Mouse (Mus musculus) layer of hippocampus, adult 18-20 months (tissue): ENCODE results near the gene Iqgap2. TPM values are rescaled to one million over a fixed set of nuclear protein-coding genes. Genes with fewer than 3 reads are reported as not detected.

ENCODE experiments used
- DNase-seq, 2 experiments: peaks; one replicate each; pipeline ENCODE4 v3.0.0; 2022; ENCODE audit warnings: low spot score in 2 of 2
- total RNA-seq, 2 experiments: library from RNA; stranded (reverse); gene quantifications; 2 replicates each; pipeline ENCODE4 v1.2.3; 2021

Gene Iqgap2
- total RNA-seq, 2 experiments from 2014 or later = 86.1 to 90.8 TPM

DNA sequence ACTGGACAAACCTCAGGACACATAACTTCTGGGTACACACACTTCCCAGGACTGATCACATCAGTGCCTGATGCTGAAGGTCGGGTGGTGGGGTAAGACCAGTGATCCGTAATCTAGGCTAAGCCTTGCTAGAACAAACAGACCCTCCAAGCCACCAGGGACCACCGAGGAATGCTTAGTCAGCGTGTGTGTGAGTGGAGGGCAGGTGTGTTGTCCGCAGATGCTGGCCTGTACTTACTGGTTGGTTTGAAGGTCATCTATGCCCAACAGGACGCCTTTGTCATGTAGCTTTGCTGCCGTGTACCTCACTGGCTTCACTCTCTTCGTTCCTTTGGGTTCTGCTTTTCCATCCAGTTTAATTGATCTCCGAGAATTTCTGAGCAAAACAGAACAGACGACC is 262.0 kb downstream of the Iqgap2 start:
- no peak for DNase-seq

DNA sequence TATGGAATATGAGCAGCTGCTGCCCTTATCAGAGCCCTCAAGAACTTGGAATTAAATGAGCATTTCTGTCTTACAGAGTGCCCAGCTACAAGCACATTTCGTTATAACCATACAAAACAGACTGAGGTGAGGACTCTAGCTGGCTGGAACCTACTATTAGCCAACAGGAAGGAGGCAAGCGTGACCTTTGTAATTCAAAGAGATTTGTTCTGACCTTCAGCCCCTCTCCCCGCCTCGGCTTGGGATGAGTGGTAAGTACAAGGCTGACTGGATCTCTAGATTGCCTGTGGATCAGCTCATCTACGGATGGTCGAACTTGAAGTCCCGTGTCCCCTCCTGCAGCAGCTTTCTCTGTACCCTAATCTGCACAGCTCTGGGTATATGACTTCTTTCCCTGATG is 265.0 kb downstream of the Iqgap2 start:
- no peak for DNase-seq

DNA sequence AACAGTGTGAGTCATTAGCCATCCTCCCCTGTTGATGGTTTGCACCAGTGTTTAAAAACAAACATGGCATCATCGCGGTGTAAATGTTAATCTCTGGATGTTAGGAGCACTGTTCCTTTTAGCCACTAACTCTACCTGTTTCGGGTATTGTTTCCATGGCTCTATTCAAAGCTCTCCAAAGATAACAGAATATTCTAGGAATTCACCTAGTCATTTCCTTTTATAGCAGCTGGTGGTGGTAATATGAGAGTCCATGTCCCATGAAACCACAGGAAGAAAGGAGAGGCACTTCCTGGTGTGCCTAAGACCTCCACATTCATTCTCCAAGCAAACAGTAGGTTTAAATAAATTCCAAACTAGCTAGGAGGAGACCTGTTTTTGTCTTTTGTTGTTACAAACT is 268.7 kb downstream of the Iqgap2 start:
- DNase-seq = no peak

DNA sequence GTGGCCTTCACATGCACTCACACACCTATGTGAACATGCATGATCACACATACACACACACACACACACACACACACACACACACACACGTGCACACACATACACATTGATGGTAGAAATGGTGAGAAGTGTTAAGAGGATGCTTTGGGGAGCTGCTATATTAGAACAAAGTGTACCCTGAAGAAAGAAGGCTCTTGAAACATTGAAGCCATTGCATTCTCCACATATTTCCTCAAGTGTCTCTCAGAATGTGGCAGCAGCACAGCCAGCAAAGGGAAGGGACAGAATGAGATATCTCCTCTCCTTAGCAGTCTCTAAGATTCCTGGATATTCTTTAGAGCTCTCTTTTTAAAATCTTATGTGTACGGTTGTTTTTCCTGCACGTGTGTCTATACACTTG is 270.2 kb downstream of the Iqgap2 start:
- no peak for DNase-seq

DNA sequence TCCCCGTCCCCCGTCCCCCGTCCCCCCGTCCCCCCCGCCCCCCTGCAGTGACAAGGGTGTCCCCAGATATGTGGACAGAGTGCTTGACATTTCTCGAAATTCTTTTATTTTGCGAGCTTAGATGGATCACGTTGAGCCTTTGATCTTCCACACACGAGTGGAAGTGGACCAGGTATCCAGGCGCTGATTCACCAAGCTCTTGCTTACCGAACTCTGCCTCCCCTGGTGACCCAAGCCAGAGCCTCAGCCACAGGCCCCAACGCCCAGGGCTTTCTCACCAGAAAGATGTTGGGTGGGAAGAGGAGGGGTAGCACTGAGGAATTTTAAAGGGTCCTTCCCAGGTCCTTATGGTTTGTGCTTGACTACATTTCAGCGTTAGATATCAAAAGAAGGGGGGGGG is 272.9 kb downstream of the Iqgap2 start:
- no peak for DNase-seq

DNA sequence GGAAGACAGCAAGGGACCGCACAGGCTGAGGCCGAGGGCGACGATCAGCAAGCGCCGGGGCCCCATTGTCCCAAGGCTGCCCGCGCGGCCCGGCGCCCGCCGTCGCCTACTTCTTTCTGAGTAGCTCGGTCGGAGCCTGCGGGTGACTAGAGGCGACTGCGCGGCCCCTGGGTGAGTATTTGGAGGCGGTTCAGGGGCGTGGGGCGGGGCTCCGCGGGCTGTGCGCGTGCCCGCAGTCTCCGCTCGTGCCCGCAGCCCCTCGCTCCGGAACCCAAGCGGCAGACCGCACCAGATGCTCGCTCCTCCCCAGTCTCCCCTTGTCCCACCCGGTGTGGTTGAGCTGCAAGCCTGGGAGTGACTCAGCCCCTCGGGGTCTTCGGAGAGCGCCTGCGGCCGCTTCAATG is 273.4 kb downstream of the Iqgap2 start, which contains the start of gene F2r:
F2r (minus strand) TSS at position 179 of the 404 bp plus-strand sequence.
- peak; percentile 19 to 40 for DNase-seq

DNA sequence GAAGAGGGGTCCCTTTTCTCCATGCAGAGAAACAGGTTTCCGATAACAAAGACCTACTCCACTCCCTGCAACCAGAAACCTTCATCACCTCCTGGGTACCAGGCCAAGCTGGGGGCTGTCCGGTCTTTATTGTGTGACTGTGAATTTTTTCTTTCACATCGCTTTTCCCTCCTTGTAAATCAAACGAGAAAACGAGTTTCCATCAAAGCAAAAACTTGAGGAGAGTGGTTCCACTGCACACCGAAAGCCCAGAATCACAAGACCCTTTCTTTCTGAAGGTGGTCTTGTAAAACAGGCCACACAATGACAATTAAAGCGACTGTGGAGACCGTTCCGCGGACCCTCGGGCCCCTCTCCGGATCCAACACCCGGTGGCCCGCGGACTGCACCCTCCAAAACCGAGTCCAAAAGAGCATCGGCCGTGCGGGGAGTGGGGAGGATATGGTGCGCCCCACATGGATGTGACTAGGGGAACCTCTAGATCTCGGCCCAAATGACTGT is 274.0 kb downstream of the Iqgap2 start:
- no peak for DNase-seq

DNA sequence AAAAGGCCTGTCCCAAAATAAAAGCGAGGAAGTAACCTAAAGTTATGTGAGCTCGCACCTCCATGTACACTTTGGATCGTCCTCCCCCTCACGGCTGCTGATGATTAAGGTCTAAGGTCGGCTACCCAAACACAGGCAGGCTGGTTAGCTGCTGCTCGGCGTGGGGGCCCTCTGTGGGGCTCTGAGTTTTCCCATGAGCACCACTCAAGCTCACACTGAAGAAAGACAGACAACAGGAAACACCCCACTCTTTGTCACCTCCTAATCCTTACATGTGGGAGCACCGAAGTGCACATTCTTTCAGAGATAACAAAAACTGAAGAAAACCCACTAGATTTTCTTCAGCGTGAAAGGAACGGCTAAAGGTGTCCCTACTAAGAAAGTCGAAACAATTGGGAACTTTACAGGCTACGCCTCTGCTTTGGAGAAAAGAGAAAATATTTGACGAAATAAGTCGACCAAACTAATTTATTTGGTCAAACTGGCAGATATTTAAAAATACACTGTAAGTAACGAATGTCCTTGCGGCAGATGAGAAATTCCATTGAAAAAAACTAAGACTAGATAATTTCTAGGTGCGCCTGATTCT is 274.5 kb downstream of the Iqgap2 start:
- no peak for DNase-seq

DNA sequence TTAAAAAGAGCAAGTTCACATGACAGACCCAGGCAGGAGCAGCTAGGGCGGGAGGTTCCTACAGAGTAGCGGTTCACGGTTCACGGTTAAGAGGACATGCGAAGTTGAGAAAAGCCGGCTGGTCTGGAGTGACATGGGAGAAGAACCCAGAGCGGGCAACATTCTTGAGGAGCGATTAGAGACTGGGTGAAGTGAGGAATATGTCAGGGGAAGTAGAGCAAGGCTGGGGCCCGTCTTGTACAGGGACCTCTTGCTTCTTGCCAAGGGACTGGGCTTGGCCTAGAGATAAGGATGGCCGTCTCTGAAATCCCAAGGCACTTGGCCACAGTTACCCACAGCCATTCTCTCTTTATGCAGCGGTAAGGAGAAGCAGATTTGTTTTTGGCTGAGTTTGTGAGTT is 275.2 kb downstream of the Iqgap2 start:
- no peak for DNase-seq

DNA sequence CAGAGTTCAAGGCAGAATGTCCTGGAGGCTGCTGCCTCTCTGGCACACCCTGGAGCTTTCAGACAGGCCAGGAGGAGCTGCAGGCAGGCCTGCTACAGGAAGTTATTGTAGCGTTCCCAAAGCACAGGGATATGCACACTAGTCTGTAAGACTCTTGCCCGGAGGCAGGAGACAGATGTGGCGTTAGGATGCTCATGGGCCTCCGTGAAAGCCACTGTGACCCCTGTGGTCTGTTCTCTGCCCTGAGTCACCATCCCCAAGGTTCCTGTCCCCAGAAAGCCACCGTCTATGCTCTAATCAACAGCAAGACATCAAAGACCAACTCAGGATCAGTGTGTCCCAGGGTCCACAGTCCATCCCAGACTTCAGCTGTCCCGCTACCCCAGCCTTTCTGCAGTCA is 277.0 kb downstream of the Iqgap2 start:
- no peak for DNase-seq

DNA sequence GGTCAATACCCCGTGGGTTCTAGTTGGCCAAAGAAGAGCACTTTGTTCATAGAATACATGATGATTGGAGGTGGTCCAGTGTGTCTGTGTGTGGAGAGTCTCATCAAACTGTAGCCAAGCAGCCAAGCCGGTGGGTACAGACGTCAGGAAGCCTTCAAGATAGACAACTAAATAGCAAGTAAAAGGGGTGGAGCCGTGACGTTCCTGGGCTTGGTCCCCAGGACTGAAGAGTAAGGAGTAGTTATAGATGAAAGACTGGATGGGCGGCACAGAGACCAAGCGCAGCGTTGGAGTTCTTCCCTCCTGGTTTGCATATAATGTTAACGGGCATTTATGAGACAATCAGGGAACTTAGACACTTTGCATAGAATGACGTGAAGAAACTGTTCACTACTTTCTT is 279.5 kb downstream of the Iqgap2 start:
- DNase-seq = no peak

DNA sequence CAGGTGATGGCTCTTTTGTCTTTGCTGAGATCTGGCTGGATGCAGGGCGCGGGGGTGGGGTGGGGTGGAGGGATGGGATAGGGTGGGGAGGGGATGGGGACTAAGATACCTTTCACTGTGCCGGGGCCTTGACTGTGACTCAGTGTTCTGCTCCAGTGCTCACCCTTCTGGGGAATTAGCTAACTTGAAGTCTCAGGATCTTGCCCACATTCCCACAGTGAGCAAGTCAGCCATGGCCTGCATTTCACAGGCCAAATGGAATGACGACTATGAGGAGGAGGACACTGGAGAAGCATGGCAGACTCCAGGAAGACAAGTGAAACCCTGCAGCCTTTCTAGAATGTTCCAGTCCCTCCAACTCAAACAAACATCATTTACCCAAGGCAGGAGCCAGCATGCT is 280.0 kb downstream of the Iqgap2 start:
- no peak for DNase-seq

DNA sequence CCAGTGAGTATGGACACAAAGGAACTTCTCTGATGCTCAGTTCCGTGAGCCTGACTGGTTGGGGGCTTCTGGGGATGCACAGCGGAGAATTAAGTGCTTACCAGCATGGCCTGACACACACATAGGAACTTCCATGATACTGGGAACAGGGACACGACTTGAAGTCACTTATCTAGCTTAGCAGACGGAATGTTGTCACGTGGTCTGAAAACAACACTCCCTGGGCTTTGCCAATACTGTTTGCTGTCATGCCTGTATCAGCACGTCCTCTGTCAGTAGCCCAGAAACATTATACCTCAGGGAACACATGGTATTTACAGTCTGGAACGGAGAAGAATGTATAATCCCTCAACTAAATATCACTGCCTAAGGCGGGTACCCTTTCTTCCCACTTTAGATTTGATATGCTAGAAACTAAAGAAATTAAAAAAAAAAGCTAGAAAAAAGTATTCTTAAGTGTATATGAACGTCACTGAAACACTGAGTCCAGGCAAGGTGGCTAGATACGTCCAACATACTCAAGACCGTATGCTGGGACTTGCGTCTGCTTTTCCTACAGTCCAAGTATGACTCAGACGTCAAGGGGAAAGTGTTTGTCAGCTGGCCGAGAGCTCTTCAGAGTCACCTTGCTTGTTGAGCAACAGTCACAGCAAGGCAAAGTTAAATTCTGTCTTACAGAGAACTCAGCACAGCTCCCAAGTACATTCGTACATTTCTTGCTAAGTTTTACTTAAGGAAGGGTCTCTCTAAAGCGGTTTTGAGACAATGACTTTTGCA is 280.7 kb downstream of the Iqgap2 start:
- DNase-seq = no peak

DNA sequence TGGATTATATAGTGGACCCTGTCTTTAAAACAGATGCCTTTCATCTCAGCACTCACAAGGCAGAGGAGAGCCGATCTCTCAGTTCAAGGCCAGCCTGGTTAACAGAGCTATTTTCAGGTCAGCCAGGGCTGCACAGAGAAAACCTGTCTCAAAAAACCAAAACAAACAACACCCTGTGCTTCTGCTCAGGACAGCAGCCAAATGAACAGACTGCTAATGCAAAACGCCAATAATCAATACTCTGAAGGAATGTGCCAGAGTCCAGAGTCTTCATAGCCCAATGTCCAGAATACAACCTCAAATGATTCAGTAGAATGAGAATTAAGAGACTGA is 282.7 kb downstream of the Iqgap2 start:
- DNase-seq = no peak

DNA sequence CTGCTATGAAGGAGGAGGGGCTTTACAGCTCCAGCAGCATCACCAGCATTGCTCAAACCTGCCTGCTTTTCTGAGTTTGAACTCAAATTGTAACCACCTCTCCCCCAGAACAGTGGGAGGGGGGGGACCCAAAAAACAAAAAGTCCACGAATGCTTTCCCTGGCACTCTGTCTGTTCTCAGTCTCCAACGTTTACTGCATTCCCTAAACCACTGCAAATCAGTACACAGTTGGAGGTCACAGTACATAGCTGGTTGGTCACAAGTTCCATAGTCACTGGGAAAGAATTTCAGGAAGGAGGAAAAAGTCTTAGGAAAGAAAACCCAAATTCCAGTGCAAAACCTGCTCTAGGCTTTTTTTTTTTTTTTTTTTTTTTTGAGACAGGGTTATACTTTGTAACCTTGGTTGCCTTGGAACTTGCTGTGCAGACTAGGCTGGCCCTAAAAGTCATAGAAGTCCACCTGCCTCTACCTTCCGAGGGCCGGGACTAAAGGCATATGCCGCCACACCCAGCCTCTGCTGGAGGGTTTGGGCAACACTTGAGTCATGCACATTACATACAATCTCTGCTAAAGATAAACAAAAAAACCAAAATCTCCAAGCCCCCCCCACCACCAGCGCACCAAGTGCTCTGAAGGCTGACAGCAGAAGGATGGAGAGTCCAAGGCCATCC is 283.2 kb downstream of the Iqgap2 start:
- no peak for DNase-seq

DNA sequence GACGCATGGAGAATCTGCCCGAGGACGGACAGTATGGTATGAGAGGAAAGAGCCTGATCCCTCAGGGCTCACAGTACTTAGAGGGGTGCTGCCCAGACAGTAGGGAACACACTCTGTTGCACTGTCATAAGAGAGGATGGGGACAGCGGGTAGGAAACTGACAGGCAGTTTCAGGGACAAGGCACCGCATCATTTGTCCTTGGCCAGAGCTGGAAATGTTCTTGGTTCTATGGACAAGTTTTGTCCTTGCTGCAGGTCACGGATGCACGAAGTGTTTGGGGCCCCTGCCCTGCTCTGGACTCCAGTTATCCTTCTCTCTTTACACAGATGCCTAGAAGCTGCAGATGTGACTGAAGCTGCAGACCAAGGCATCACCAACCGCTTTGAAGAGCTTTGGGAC is 284.7 kb downstream of the Iqgap2 start:
- no peak for DNase-seq

DNA sequence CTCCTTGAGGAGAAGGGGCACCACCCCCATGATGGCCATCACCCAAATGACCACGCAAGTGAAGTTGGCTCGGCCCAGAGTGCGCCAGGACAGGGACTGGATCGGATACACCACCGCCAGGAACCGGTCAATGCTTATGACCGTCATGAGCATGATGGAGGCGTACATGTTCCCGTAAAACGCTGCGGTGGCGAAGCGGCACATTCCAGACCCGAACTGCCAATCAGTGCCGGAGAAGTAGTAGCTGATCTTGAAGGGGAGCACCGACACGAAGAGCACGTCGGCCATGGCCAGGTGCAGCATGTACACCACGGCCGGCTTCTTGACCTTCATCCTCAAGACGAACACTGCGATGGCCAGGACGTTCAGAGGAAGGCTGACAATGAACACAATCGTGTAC is 287.4 kb downstream of the Iqgap2 start:
- DNase-seq = no peak

DNA sequence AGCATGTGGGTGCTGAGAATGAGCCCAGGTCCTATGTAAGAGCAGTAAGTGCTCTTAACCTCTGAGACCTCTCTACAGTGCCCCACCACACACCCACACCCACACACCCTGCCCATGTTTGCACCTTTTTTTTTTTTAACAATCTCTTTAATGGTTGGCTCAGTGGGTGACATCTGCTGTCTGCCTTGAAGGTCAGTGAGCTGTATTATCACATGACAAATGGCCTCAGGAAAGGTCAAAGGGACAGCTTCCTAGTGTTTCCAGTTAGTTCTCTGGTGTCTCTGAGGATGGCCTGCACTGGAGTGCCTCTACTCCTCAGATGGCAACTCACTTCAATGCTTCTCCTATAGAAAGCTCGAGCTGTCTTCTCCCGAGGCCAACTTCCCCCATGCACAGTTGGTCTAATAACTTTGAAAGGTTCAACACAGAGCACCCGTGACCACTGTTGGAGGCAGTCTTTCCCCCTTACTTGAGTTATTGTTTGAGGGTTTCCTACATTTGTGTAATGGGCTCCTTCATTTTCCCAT is 291.8 kb downstream of the Iqgap2 start:
- no peak for DNase-seq

DNA sequence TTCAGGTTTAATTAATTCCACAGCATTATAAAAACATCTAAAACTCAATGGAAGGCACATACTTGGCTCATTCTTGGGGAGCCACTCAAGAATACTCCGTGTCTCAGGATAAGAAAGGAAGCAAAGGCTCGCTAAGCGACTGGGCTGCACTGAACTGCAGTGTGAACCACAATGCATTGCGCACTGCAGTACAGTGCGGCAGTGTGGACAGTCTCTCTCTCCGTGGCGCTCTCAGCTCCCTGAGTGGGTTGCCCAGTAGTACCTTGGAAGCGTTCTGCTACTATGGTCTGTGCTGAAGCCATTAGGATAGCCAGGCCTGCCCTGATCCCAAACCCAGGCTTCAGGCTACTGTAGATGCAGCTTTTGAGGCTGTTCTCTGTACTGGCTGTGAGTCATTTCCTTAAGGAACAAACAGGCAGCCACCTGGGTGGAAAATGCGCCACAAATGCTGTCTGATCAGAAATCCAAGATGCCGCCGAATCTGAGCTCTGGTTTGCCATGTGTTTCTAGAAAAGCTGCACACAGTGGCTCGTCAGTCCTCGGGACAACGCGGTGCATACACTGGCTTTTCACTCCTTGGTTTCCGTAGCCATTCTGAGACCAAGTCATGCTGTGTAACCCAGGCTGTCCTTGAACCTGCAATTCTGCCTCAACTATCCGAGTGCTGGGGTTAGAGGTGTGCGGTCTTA is 293.3 kb downstream of the Iqgap2 start:
- no peak for DNase-seq

DNA sequence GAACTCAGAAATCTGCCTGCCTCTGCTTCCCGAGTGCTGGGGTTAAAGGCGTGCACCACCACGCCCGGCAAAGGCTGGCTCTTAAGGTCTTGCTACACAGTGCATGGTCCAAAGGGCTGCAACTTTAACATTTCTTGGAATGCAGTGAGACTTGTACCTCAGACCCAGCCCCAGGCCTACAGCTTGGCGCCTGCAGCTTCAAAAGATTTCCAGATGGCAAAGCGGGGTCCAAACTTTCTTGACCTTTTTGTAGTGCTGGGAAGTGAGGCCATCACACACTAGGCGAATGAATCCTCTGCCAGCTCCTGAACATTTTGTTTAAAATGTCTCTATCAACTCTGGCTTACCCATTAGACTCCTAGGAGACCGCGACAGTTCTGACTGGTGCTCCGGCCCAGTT is 294.1 kb downstream of the Iqgap2 start:
- DNase-seq = no peak

DNA sequence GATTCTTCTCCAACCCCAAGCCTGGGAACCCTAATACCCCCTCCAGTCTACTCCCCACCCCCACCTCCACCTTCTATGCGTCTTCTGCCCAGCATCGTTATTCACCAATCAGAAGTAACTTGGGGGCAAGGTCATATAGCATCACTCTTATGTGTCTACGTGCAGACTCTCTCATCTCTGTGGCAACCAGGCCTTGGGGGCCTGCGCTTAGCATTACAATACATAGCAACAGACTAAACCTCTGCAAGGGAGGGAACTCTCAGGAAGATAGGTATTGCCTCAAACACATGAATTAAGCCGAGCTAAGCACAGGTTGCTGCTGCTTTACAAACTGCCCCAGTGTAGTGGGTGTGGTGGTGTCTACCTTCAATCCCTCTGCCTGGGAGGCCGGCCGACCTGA is 295.0 kb downstream of the Iqgap2 start:
- DNase-seq = no peak

DNA sequence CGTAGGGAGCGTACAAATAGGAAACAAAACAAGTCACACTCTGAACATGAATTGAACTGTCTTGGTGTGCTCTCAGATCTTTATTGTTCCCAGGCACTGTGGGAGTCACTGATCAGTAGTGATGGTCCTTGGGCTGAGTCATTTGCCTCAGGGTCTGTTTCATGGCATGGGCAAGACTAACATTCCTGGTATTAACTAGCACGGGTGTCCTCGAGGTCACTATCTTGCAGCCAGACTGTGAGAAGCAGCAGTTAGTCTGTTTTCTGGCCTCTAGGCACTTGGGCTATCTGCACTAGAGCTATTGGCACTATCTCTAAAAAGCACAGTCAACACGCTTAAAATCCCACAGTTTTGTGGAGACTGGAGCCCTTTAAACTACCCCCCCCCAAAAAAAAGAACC is 295.8 kb downstream of the Iqgap2 start:
- DNase-seq = no peak
